Mouse (Mus musculus) midbrain, embryonic 16.5 days (tissue): ENCODE data around the gene Fbxw17. TPM values are rescaled to one million over a fixed set of nuclear protein-coding genes. Genes with fewer than 3 reads are reported as not detected.
A peak's percentile ranks its signal among the peaks of the same experiment; 100 is the strongest.
"Not testable (repeated sequence)": the region's sequence is repeated elsewhere in the genome, so short reads cannot be mapped to it uniquely, and the experiment has no call there.

Experiments
- ATAC-seq: fragments of 200-750 bp; cut with Nextera tagmentation; 2 replicates; pipeline ENCODE4 v1.8.0; 2017; ENCODE audit warnings: moderate TSS enrichment
- H3K27ac ChIP-seq: fragments of 300-500 bp; sonication (generic); 2 replicates; pipeline ENCODE4 v1.5.1; 2014; ENCODE audit warnings: mild to moderate bottlenecking, low read length, mixed read lengths
- H3K27me3 ChIP-seq: fragments of 300-500 bp; sonication (generic); 2 replicates; pipeline ENCODE4 v1.6.1; 2014; ENCODE audit warnings: low read depth, low read length, mixed read lengths; ENCODE audit not compliant: control insufficient read depth, insufficient read depth
- H3K36me3 ChIP-seq: fragments of 300-500 bp; sonication (generic); 2 replicates; pipeline ENCODE4 v1.6.1; 2014; ENCODE audit warnings: mild to moderate bottlenecking, low read length, moderate library complexity, mixed read lengths; ENCODE audit not compliant: control insufficient read depth, insufficient read depth
- H3K4me1 ChIP-seq: fragments of 300-500 bp; sonication (generic); 2 replicates; pipeline ENCODE4 v1.6.1; 2014; ENCODE audit warnings: mild to moderate bottlenecking, low read length, mixed read lengths; ENCODE audit not compliant: control insufficient read depth, insufficient read depth
- H3K4me2 ChIP-seq: fragments of 300-500 bp; sonication (generic); 2 replicates; pipeline ENCODE4 v1.6.1; 2014; ENCODE audit warnings: mild to moderate bottlenecking, low read length, mixed read lengths
- H3K4me3 ChIP-seq: fragments of 300-500 bp; sonication (generic); 2 replicates; pipeline ENCODE4 v1.5.1; 2014; ENCODE audit warnings: low read depth, mild to moderate bottlenecking, low read length, moderate library complexity, mixed read lengths
- H3K9ac ChIP-seq: fragments of 300-500 bp; sonication (generic); 2 replicates; pipeline ENCODE4 v1.6.1; 2014; ENCODE audit warnings: low read depth, low read length, mixed read lengths
- H3K9me3 ChIP-seq: fragments of 300-500 bp; sonication (generic); replicated peaks from 2 replicates; pipeline ENCODE4 v1.6.1; 2014; ENCODE audit warnings: mild to moderate bottlenecking, low read length, mixed read lengths; ENCODE audit not compliant: control insufficient read depth, poor library complexity, severe bottlenecking
- WGBS: fragments of 180-500 bp; shearing (Covaris S2); extraction: QIAGEN DNeasy Blood & Tissue Kit; methylation state at CpG from one replicate; pipeline ENCODE4 v1.1.7; 2014; 5-methylcytosine and 5-hydroxymethylcytosine counted together
- polyA plus RNA-seq: library from polyadenylated mRNA; unstranded; fragments of >200 nt; fragmentation: Nextera tagmentation; extraction: Ambion mirVana; gene quantifications from 2 replicates; pipeline ENCODE4 v1.2.1, GENCODE M21; 2015

The Fbxw17 gene
- 37.8 and 39.5 TPM in 2 replicates for polyA plus RNA-seq

DNA sequence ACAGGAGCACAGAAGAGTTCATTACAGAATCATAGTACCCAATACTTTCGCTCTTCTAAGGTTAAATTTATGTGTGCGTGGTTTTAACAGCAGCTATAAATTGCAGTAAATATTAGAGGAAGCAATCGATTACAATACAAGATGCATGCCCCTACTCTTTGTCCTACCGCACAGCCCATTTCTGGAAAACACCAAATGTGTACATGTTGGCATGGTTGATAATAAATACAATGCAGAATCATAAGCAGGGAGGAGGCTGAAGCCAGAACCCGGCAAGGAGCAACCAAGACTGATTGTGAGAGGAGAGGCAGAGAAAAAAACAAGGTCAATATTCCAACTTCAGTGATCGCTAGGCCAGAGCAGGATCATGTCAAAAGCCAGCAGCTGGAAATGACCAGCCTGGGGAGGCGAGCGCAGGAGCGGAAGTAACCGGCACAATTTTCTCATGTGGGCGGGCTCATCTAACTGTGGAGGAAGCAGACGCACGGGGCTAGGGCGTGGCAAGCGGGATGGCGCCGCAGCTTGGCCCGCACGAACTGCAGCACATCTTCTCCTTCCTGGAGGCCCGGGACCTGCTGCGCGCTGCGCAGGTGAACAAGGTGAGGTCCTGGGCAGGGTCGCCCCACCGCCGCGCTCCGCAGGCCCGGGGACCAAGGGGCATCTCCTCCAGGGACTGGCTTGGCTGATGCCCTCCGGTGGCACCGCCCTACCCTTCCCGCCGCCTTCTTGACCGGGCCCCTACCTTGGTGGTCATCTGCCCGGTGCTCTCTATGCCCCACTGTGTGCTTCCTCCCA is at the start of gene Fbxw17:
Gene Fbxw17 (plus strand): TSS at position 476 of the 795 bp plus-strand sequence.
- H3K4me2 ChIP-seq, result peak within 1 kb of the TSS; percentile 74
- H3K4me3 ChIP-seq, result peak within 1 kb of the TSS; percentile 70
- 10% methylated on average over 35 of the region's 35 CpGs for WGBS
- H3K36me3 ChIP-seq, result peaks cover 12% of the 10 kb centered on the region
- ATAC-seq, result peak; percentile 99
- H3K4me1 ChIP-seq, result peaks cover 14% of the 10 kb centered on the region
- peak within 1 kb of the TSS; percentile 86 for H3K9ac ChIP-seq
- H3K27me3 ChIP-seq, result no peaks in the 10 kb centered on the region
- H3K27ac ChIP-seq, result peak within 1 kb of the TSS; percentile 75
- H3K9me3 ChIP-seq, result no peaks in the 10 kb centered on the region

DNA sequence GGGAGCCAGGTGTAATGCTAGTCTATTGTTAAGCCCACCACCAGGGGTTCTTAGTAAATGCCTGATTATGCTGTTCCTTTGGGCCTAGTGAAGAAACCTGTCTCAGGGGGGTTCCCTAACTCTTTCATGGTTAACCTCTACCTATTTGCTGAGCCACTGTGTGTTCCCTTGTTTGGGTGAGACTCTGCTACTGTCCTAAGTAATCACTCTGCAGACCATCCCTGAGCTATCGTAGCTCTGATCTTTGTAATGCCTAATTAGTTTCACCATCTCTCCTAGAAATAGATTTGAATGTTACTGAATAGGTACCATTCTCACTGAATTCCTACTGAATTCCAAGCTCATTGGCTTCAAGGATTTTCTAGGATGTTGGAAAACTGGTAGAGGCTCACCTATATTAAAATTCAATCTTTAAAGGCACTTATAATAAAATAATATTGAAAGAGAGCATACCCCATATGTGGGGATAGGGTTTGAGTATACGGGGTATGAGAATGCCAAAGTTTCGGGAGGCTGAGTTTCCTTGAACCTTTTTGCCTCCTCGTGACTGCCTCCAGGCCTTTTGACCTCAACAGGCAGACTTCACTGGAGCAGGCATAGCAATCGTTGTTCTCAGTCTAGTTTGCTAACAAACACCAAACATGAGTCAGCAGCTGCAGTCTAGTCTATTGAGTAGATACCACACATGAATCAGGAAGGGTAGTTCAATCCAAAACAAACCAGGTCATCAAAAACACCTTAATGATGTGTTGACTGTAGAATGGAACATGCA is 44.5 kb upstream of the Fbxw17 start:
- H3K27me3 ChIP-seq, ATAC-seq, H3K9me3 ChIP-seq, H3K4me2 ChIP-seq, H3K9ac ChIP-seq, H3K4me1 ChIP-seq, H3K36me3 ChIP-seq, H3K27ac ChIP-seq, H3K4me3 ChIP-seq: not testable (repeated sequence)
- WGBS, result 82% methylated on average over 5 of the region's 5 CpGs

DNA sequence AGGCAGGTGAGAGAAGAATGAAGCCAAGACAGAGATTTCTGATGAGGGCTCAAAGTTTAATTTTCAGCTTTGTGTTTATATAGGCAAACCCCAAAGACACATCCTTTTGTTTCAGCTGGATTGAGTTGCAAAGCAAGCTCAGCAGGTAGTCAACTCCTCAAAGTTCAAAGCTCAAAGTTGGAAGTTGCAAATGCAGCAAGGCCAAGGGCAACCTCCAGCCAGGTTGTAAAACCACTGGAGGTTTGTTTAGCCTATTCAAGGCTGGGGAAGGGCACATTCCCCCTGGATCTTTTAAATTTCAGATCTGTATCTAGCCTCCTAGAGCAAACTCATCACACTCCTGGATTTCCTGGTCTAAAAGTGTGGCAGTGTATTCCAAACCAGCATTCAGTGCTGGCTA is 28.5 kb upstream of the Fbxw17 start:
- not testable (repeated sequence) for ATAC-seq, H3K27me3 ChIP-seq, H3K9ac ChIP-seq, H3K4me2 ChIP-seq, H3K4me1 ChIP-seq, H3K27ac ChIP-seq, H3K4me3 ChIP-seq, H3K9me3 ChIP-seq, H3K36me3 ChIP-seq

DNA sequence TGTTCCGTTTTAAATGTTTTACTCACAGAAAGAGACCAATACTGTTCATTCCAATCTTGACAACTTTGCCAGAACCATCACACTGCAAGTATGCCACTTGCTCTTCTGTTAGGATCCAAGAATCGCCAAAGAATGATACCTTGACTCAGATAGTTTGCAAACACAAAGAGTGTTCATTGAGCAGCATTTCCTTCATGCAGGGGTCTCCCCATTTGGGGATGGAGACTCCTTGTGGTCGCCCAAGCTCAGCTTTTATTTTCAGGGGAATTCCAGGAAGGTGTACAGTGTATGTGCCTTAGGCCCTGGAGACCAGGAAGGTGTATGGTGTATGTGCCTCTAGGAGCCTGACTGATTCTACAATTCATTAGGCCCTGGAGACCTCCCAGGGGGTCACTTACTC is 757 bp downstream of the Fbxw17 start:
- WGBS, result 38% methylated on average over 3 of the region's 3 CpGs
- Histone ChIP-seq H3K4me2 (peak overlapping the region; percentile 74), H3K36me3 (peaks cover 17% of the 10 kb centered on the region), H3K27me3 (no peaks in the 10 kb centered on the region), H3K9me3 (no peaks in the 10 kb centered on the region), H3K9ac (peak overlapping the region; percentile 86), H3K4me3 (peak overlapping the region; percentile 70), H3K4me1 (peaks cover 14% of the 10 kb centered on the region), H3K27ac (peak overlapping the region; percentile 75; the same call in 1 of the 2 replicates)
- ATAC-seq, result peak; percentile 39

DNA sequence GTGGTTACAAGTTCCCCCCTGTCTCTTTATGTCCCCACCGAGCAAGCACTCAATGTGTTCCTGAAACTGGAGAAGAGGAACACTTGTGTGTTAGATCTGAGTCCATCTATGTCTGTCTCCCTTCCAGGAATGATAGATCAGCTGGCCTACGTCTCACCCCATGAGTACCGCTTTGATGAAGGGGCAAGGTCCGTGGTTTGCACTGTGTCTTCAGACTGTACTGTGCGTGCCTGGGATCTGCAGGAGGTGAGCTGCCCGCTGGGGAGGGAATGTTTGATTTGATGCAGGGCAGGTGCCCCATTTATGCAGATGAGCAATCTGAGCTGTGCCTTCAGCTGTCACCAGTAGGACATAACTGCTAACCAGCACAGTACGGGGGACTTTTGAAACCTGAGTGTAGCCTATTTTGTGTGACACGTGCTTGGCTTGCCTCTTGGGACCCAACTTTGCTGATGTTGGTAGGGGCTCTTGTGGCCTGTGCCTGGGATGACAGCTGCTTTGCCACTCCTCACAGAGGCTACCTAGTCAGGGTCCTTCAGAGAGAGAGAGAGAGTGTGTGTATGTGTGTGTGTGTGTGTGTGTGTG is 6.1 kb downstream of the Fbxw17 start:
- Histone ChIP-seq H3K9ac (no peak overlapping the region), H3K4me1 (peaks cover 4% of the 10 kb centered on the region), H3K4me3 (no peak overlapping the region), H3K27ac (no peak overlapping the region), H3K4me2 (no peak overlapping the region), H3K27me3 (no peaks in the 10 kb centered on the region), H3K9me3 (no peaks in the 10 kb centered on the region), H3K36me3 (peaks cover 50% of the 10 kb centered on the region)
- no peak for ATAC-seq
- 92% methylated on average over 8 of the region's 8 CpGs for WGBS

DNA sequence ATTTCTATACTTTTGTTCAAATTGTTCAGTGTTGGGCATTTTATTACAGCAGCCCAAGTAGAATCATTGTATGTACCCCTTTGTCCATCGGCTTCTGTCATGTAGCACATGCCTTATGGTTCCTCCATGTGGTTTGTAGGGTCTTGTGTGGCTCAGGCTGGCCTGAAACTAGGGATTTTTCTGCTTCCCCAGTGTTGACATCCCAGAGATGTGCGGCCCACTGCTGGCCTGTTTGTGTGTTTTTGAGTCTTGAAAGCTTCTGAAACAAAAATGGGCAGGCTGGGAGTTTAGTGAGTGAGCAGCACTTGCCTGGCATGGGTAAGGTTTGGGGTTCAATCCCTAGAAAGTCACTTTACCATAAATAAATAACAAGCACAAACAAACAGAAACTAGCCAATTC is 6.9 kb downstream of the Fbxw17 start:
- Histone ChIP-seq H3K27ac (no peak overlapping the region), H3K9me3 (no peaks in the 10 kb centered on the region), H3K9ac (no peak overlapping the region), H3K36me3 (peaks cover 50% of the 10 kb centered on the region), H3K4me3 (no peak overlapping the region), H3K4me1 (no peaks in the 10 kb centered on the region), H3K27me3 (no peaks in the 10 kb centered on the region), H3K4me2 (no peak overlapping the region)
- ATAC-seq, result no peak
- WGBS, result 97% methylated on average over 2 of the region's 2 CpGs

DNA sequence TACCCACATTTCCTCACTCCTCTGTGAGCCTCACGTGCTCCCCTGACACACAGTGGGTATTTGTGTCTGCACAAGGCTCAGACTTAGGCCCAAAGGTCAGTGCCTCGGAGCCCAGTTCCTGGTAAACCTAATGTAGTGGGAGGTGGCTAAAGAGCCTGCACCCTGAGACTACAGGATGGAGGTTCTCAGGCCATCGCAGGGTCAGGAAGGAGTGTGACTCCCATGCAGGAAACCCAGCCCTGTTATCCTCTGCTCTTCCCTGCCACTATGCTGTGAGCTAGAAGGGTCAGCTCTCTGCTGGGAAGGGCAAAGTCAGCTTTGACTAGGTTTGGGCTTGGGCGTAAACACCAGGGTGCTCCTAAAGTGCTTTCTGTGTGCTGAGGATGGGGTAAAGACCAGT is 9.0 kb downstream of the Fbxw17 start:
- WGBS, result 92% methylated on average over 4 of the region's 4 CpGs
- Histone ChIP-seq H3K4me3 (no peak overlapping the region), H3K9ac (no peak overlapping the region)

DNA sequence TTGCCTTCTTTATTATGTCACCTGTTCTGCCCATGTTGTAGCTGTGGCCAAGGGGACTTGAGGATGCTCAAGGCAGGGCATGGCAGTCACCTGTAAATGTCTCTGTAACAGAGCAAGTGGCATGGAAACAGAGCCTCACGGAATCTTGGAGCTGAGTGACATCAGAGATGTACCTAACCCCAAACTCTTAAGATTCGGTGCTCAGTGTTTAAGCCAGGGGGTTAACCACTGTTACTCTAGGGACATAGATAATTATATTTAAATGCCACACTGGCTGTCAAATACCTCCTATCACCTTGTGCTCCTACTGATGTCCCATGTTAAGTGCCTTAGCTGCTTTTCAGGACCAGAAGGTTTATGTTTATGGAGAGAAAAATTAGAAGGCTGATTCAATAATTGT is 26.1 kb downstream of the Fbxw17 start, which contains the start of gene Gm47429:
Gene Gm47429 (minus strand): TSS at position 101 of the 400 bp plus-strand sequence.
- H3K4me1 ChIP-seq, result no peaks in the 10 kb centered on the region
- no peaks in the 10 kb centered on the region for H3K9me3 ChIP-seq
- H3K4me3 ChIP-seq, result no peak within 1 kb of the TSS
- H3K4me2 ChIP-seq, result no peak within 1 kb of the TSS
- H3K27me3 ChIP-seq, result no peaks in the 10 kb centered on the region
- ATAC-seq, result no peak
- H3K27ac ChIP-seq, result no peak within 1 kb of the TSS
- WGBS, result 86% methylated on average over 2 of the region's 2 CpGs
- no peak within 1 kb of the TSS for H3K9ac ChIP-seq
- no peaks in the 10 kb centered on the region for H3K36me3 ChIP-seq

More for the DNA sequence above, 9.0 kb downstream of the Fbxw17 start:
- peaks cover 51% of the 10 kb centered on the region for H3K36me3 ChIP-seq
- H3K27ac ChIP-seq, result no peak overlapping the region
- no peaks in the 10 kb centered on the region for H3K27me3 ChIP-seq
- no peaks in the 10 kb centered on the region for H3K4me1 ChIP-seq
- no peaks in the 10 kb centered on the region for H3K9me3 ChIP-seq
- no peak for ATAC-seq
- no peak overlapping the region for H3K4me2 ChIP-seq

DNA sequence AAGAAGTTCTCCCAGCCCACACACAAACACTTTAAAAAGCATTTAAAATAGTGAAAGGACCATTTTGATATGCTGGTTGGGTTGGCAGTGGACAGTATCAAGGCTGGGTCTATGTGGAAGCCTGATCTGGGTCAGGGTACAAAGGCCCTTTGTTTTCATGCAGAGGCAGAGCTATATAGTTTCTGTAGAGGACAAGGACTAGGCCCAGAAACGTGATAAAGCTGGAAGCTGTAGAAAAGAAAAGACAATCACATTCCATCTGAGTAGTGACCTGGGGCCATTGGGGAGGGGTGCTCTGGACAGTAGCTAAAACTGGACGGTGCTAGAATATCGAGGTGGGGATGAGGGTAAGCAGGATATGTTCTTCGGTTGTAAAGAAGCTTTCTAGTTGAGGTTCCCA is 27.6 kb downstream of the Fbxw17 start:
- whole genome bisulfite sequencing, result 73% methylated on average over 4 of the region's 4 CpGs
- no peaks in the 10 kb centered on the region for H3K27me3 ChIP-seq

More for the DNA sequence above, 27.6 kb downstream of the Fbxw17 start:
- Histone ChIP-seq H3K9me3 (no peaks in the 10 kb centered on the region), H3K36me3 (no peaks in the 10 kb centered on the region), H3K4me3 (no peak overlapping the region), H3K4me2 (no peak overlapping the region), H3K9ac (no peak overlapping the region), H3K27ac (no peak overlapping the region), H3K4me1 (no peaks in the 10 kb centered on the region)
- no peak for ATAC-seq
